Mouse (Mus musculus) lung, adult 2 months (tissue): ENCODE data around the gene Large2.

Source experiments
- CTCF ChIP-seq: fragments of 200-500 bp; IDR thresholded peaks from 2 replicates; pipeline ENCODE4 v1.5.1; 2011; ENCODE audit warnings: mild to moderate bottlenecking, low read length, control low read depth; ENCODE audit not compliant: insufficient read depth
- POLR2A ChIP-seq: fragments of 200-500 bp; IDR thresholded peaks from 2 replicates; pipeline ENCODE4 v1.6.1; 2011; ENCODE audit warnings: low read depth, mild to moderate bottlenecking, control low read depth, low read length, borderline replicate concordance; ENCODE audit errors: extremely low read depth

GRCm38 (mm10) chr2:92384101-92384500, 9.4 kb upstream of the Large2 start:
- TF ChIP-seq CTCF (no peak), POLR2A (no peak)
